Mouse (Mus musculus): ENCODE data around the gene Gdf7.

Gdf7 gene

GRCm38 (mm10) chr12:8298361-8299142 is 3.2 kb downstream of the Gdf7 start:
- peak; percentile 50 for DNase-seq (ENCODE audit: low read depth, low spot score)

GRCm38 (mm10) chr12:8297586-8298214 is 4.1 kb downstream of the Gdf7 start:
- peak; percentile 48 for DNase-seq (ENCODE audit: low read depth, low spot score)

GRCm38 (mm10) chr12:8296154-8296553 is 5.6 kb downstream of the Gdf7 start:
- no peak for DNase-seq (ENCODE audit: low read depth, low spot score)

GRCm38 (mm10) chr12:8295307-8295913 is 6.3 kb downstream of the Gdf7 start:
- no peak for DNase-seq (ENCODE audit: low read depth, low spot score)

- no peak for DNase-seq (ENCODE audit: low read depth, low spot score)
These were observed 10.4 kb downstream of the Gdf7 start for GRCm38 (mm10) chr12:8291157-8291853.

GRCm38 (mm10) chr12:8289499-8289898 is 12.3 kb downstream of the Gdf7 start:
- DNase-seq (ENCODE audit: low read depth, low spot score) = no peak

GRCm38 (mm10) chr12:8289099-8289498 is 12.7 kb downstream of the Gdf7 start:
- peak; percentile 79 for DNase-seq (ENCODE audit: low read depth, low spot score)

GRCm38 (mm10) chr12:8287970-8288369 is 13.8 kb downstream of the Gdf7 start:
- DNase-seq (ENCODE audit: low read depth, low spot score) = peak; percentile 86

GRCm38 (mm10) chr12:8281225-8282017 is 20.3 kb downstream of the Gdf7 start:
- no peak for DNase-seq (ENCODE audit: low read depth, low spot score)

- no peak for DNase-seq (ENCODE audit: low read depth, low spot score)
These were observed 26.3 kb downstream of the Gdf7 start for GRCm38 (mm10) chr12:8275424-8275823.

GRCm38 (mm10) chr12:8273471-8274171 is 28.1 kb downstream of the Gdf7 start:
- no peak for DNase-seq (ENCODE audit: low read depth, low spot score)

- DNase-seq (ENCODE audit: low read depth, low spot score) = no peak
These were observed 30.3 kb downstream of the Gdf7 start for GRCm38 (mm10) chr12:8271405-8271804.

GRCm38 (mm10) chr12:8269627-8270026 is 32.1 kb downstream of the Gdf7 start:
- DNase-seq (ENCODE audit: low read depth, low spot score) = no peak

- DNase-seq (ENCODE audit: low read depth, low spot score) = no peak
These were observed 35.4 kb downstream of the Gdf7 start for GRCm38 (mm10) chr12:8266311-8266710.

- no peak for DNase-seq (ENCODE audit: low read depth, low spot score)
These were observed 41.5 kb downstream of the Gdf7 start for GRCm38 (mm10) chr12:8260297-8260696.

All from R1 (cell line).